Mouse (Mus musculus) cerebellum, adult 9-10 months (tissue): ENCODE results near the gene Nlrp4e.
"Not testable (repeated sequence)": the region's sequence is repeated elsewhere in the genome, so short reads cannot be mapped to it uniquely, and the experiment has no call there.

Source experiments
- DNase-seq: peaks from one replicate; pipeline ENCODE4 v3.0.0; 2022

The Nlrp4e gene

GRCm38 (mm10) chr7:23300892-23301291, at the start of gene Nlrp4e:
TSS of gene Nlrp4e (plus strand) at chr7:23301192.
- DNase-seq = not testable (repeated sequence)

DNA sequence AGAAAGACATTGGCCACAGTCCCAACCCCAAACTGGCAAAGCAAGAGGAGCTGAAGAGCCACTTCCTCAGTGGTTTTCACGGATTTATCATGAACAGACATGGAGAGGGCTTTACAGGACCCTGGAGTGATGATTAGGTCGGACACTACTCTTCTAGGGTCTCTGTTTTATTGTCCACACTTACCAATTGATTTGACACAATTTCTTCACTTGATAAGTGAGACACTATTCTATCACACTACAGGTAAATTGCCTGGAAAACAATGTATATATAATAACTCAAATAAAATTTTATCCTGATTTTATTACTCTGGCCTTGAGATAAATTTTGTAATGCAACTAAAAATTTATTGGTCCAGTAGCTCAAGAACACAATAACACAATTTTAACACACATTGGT, 49.4 kb upstream of the Nlrp4e start, which contains the start of gene Vmn1r166:
Gene Vmn1r166, minus strand, starts transcription at position 101 of the 400 bp plus-strand sequence.
- DNase-seq = not testable (repeated sequence)

- DNase-seq = not testable (repeated sequence)
These were observed 22.2 kb upstream of the Nlrp4e start, which contains the start of gene Gm6902 for GRCm38 (mm10) chr7:23278800-23279199. TSS of gene Gm6902 (minus strand) at chr7:23278900.

DNA sequence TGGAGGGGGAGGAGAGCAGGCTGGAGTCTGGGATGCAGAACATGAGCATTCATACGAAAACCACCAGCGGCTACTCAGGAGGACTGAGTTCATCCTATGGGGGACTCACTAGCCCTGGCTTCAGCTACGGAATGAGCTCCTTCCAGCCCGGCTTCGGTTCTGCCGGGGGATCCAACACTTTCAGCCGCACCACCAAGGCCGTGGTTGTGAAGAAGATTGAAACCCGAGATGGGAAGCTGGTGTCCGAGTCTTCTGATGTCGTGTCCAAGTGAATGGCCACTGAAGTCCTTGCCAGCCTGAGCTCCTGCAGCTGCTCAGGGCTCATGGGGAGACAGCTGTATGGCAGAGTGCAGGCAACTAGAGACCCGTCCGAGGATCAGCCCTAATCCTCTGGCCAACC, 57.3 kb downstream of the Nlrp4e start:
- DNase-seq = not testable (repeated sequence)

DNA sequence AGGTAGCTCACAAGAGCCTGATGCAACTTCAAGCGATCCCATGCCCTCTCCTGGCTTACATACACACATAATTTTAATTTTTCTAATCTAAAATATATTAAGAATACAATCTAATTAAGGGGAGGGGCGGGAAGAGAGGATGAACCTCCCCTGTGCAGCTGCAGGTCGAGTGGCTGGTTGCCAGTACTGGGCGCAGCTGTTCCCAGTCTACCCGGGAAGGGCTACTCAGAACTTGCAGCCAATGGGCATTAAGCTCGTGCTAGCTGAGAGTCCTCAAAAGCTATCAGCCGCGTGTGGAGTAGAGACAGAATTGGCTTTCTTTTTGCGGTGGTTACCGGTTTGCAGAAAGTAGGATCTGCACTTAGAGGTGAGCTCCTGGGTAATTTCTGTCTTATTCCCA, 84.6 kb downstream of the Nlrp4e start, which contains the start of gene Nlrp5:
Gene Nlrp5, plus strand, starts transcription at position 301 of the 400 bp plus-strand sequence.
- no peak for DNase-seq
